Mouse (Mus musculus): Measurements from ENCODE around the gene Exoc3l2. TPM values are rescaled to one million over a fixed set of nuclear protein-coding genes. Genes with fewer than 3 reads are reported as not detected.

The Exoc3l2 gene
- polyA plus RNA-seq (2012; rRNA removed) = 3.5 and 4.9 TPM in 2 replicates
- polyA plus RNA-seq (2014; fragmentation: Nextera tagmentation; extraction: Ambion mirVana) = 1.6 and 1.9 TPM in 2 replicates

GRCm38 (mm10) chr7:19462884-19463381 lies at the start of gene Exoc3l2:
Gene Exoc3l2, plus strand, starts transcription at chr7:19463331.
- no peaks in the 10 kb centered on the region for H3K9me3 ChIP-seq (ENCODE audit: control insufficient read depth, low read length)
- no peak for TF ChIP-seq POLR2A (IDR thresholded peaks at IDR 0.05; ENCODE audit: borderline replicate concordance, extremely low read depth, insufficient read depth, insufficient read length)
- DNase-seq (ENCODE audit: low spot score) (no peak), ATAC-seq (ENCODE audit: low FRiP score, low read depth) (no peak)
- H3K27ac ChIP-seq (replicated peaks; ENCODE audit: low read depth, low read length) = no peak within 1 kb of the TSS
- WGBS = 44% methylated on average over 6 of the region's 6 CpGs
- no peak within 1 kb of the TSS for H3K4me3 ChIP-seq (replicated peaks; ENCODE audit: low read length)
- H3K9ac ChIP-seq (ENCODE audit: low read depth, low read length, severe bottlenecking) = no peak within 1 kb of the TSS
- peak within 1 kb of the TSS; percentile 38; the same call in 1 of the 2 replicates for H3K4me2 ChIP-seq (replicated peaks; ENCODE audit: low read depth, low read length, severe bottlenecking)
- no peaks in the 10 kb centered on the region for H3K27me3 ChIP-seq (ENCODE audit: control insufficient read depth, insufficient read depth, low read length)
- no peaks in the 10 kb centered on the region for H3K36me3 ChIP-seq (ENCODE audit: control insufficient read depth, insufficient read depth, low read length)
- H3K4me1 ChIP-seq (ENCODE audit: control insufficient read depth, insufficient read depth, low read length) = peaks cover 13% of the 10 kb centered on the region; the same call in 1 of the 2 replicates

GRCm38 (mm10) chr7:19413525-19413924 lies 49.6 kb upstream of the Exoc3l2 start:
- Histone ChIP-seq H3K4me3 (replicated peaks; ENCODE audit: low read length) (no peak overlapping the region), H3K9me3 (ENCODE audit: control insufficient read depth, low read length) (no peaks in the 10 kb centered on the region), H3K27ac (replicated peaks; ENCODE audit: low read depth, low read length) (no peak overlapping the region), H3K4me1 (ENCODE audit: control insufficient read depth, insufficient read depth, low read length) (no peaks in the 10 kb centered on the region), H3K4me2 (replicated peaks; ENCODE audit: low read depth, low read length, severe bottlenecking) (no peak overlapping the region), H3K9ac (ENCODE audit: low read depth, low read length, severe bottlenecking) (no peak overlapping the region), H3K27me3 (ENCODE audit: control insufficient read depth, insufficient read depth, low read length) (no peaks in the 10 kb centered on the region; the same call in 1 of the 2 replicates), H3K36me3 (ENCODE audit: control insufficient read depth, insufficient read depth, low read length) (no peaks in the 10 kb centered on the region)
- no peak for TF ChIP-seq POLR2A (IDR thresholded peaks at IDR 0.05; ENCODE audit: borderline replicate concordance, extremely low read depth, insufficient read depth, insufficient read length)
- DNase-seq (ENCODE audit: low spot score) (no peak), ATAC-seq (ENCODE audit: low FRiP score, low read depth) (no peak)
- WGBS = 86% methylated on average over 3 of the region's 3 CpGs

- DNase-seq (ENCODE audit: low spot score) (no peak), ATAC-seq (ENCODE audit: low FRiP score, low read depth) (no peak)
- no peak overlapping the region for H3K4me3 ChIP-seq (replicated peaks; ENCODE audit: low read length)
- no peaks in the 10 kb centered on the region for H3K9me3 ChIP-seq (ENCODE audit: control insufficient read depth, low read length)
- H3K4me2 ChIP-seq (replicated peaks; ENCODE audit: low read depth, low read length, severe bottlenecking) = no peak overlapping the region
- H3K36me3 ChIP-seq (ENCODE audit: control insufficient read depth, insufficient read depth, low read length) = no peaks in the 10 kb centered on the region
- no peak for TF ChIP-seq POLR2A (IDR thresholded peaks at IDR 0.05; ENCODE audit: borderline replicate concordance, extremely low read depth, insufficient read depth, insufficient read length)
- peaks cover 25% of the 10 kb centered on the region for H3K27me3 ChIP-seq (ENCODE audit: control insufficient read depth, insufficient read depth, low read length)
- no peak overlapping the region for H3K9ac ChIP-seq (ENCODE audit: low read depth, low read length, severe bottlenecking)
- H3K4me1 ChIP-seq (ENCODE audit: control insufficient read depth, insufficient read depth, low read length) = no peaks in the 10 kb centered on the region
- no peak overlapping the region for H3K27ac ChIP-seq (replicated peaks; ENCODE audit: low read depth, low read length)
- 69% methylated on average over 15 of the region's 15 CpGs for WGBS
Measured at GRCm38 (mm10) chr7:19416590-19416989, 46.5 kb upstream of the Exoc3l2 start.

GRCm38 (mm10) chr7:19420121-19420520 lies 43.0 kb upstream of the Exoc3l2 start:
- Histone ChIP-seq H3K27ac (replicated peaks; ENCODE audit: low read depth, low read length) (no peak overlapping the region), H3K9ac (ENCODE audit: low read depth, low read length, severe bottlenecking) (no peak overlapping the region), H3K4me2 (replicated peaks; ENCODE audit: low read depth, low read length, severe bottlenecking) (no peak overlapping the region), H3K9me3 (ENCODE audit: control insufficient read depth, low read length) (no peaks in the 10 kb centered on the region), H3K27me3 (ENCODE audit: control insufficient read depth, insufficient read depth, low read length) (peaks cover 28% of the 10 kb centered on the region), H3K4me3 (replicated peaks; ENCODE audit: low read length) (no peak overlapping the region; the same call in 1 of the 2 replicates), H3K4me1 (ENCODE audit: control insufficient read depth, insufficient read depth, low read length) (no peaks in the 10 kb centered on the region), H3K36me3 (ENCODE audit: control insufficient read depth, insufficient read depth, low read length) (peaks cover 4% of the 10 kb centered on the region)
- ATAC-seq (ENCODE audit: low FRiP score, low read depth) = no peak
- 6% methylated on average over 27 of the region's 28 CpGs for WGBS
- no peak for TF ChIP-seq POLR2A (IDR thresholded peaks at IDR 0.05; ENCODE audit: borderline replicate concordance, extremely low read depth, insufficient read depth, insufficient read length)
- DNase-seq (ENCODE audit: low spot score) = no peak

- ATAC-seq (ENCODE audit: low FRiP score, low read depth) (peak; percentile 93), DNase-seq (ENCODE audit: low spot score) (peak; percentile 89)
- Histone ChIP-seq H3K27me3 (ENCODE audit: control insufficient read depth, insufficient read depth, low read length) (peaks cover 28% of the 10 kb centered on the region), H3K9me3 (ENCODE audit: control insufficient read depth, low read length) (no peaks in the 10 kb centered on the region), H3K27ac (replicated peaks; ENCODE audit: low read depth, low read length) (no peak overlapping the region), H3K4me3 (replicated peaks; ENCODE audit: low read length) (peak overlapping the region; percentile 28), H3K4me2 (replicated peaks; ENCODE audit: low read depth, low read length, severe bottlenecking) (peak overlapping the region; percentile 44), H3K36me3 (ENCODE audit: control insufficient read depth, insufficient read depth, low read length) (peaks cover 13% of the 10 kb centered on the region), H3K9ac (ENCODE audit: low read depth, low read length, severe bottlenecking) (no peak overlapping the region), H3K4me1 (ENCODE audit: control insufficient read depth, insufficient read depth, low read length) (no peaks in the 10 kb centered on the region)
- no peak for TF ChIP-seq POLR2A (IDR thresholded peaks at IDR 0.05; ENCODE audit: borderline replicate concordance, extremely low read depth, insufficient read depth, insufficient read length)
- WGBS = 13% methylated on average over 42 of the region's 43 CpGs
Measured at GRCm38 (mm10) chr7:19420821-19421636, 42.1 kb upstream of the Exoc3l2 start.
